Mouse (Mus musculus): ENCODE measurements around the gene Crispld2.

GRCm38 (mm10) chr8:119972558-119972957 is 19.7 kb upstream of the Crispld2 start:
- TF ChIP-seq MAFK (IDR thresholded peaks at IDR 0.05; ENCODE audit: insufficient read depth, low read depth, low read length) (no peak), ZNF384 (IDR thresholded peaks at IDR 0.05; ENCODE audit: low read depth, low read length) (no peak)
